Mouse (Mus musculus) right cerebral cortex, postnatal 4 days (tissue): Measurements from ENCODE around the gene Kap.
A peak's percentile ranks its signal among the peaks of the same experiment; 100 is the strongest.
"Not testable (repeated sequence)": the region's sequence is repeated elsewhere in the genome, so short reads cannot be mapped to it uniquely, and the experiment has no call there.

Source experiments
- DNase-seq: peaks from one replicate; pipeline ENCODE4 v3.0.0-alpha.2; 2022

The Kap gene

DNA sequence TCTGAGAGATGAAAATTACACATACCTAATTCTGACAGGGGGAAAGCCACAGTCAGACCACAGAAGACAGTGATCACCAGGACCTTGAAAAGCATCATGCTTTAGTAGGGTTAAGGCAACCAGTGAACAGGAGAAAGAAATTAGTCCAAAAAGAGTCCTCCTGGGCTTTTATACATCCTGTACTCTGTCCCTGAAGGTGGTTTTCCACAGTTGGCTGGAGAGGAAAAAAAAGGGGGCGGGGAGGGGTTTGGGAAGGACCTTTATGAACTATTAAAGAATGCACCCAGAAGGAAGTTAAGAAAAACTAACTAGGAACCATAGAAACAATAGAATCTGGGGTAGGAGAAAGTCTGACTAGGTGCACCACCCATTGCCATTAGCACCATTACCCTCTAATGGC, at the start of gene Kap:
Gene Kap (minus strand): TSS at position 237 of the 400 bp plus-strand sequence.
- DNase-seq: no peak

DNA sequence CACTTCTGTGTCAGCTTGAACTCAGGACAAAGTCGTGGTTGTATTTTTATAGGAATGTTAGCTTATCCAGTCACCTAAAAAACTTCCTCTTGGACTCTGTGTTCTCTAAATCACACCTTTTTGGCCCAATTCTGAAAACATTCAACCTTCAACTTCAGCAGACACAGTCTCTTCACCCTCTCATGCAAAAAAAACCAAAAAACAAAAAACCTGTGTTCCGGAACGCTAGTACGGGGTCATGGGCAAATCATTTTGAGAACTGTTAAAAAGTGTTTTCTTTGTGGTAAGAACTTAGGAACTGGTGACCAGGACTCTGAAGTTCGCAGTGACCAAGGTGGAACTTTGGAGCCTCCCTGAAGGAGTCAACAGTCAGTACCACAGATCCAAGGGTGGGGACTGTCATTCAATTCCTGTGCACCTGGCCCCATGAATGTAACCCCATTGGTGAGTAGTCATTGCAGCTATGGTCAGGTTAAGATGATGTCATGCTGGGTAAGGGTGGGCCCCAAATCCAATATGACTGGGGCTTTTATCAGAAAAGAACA, 32.4 kb upstream of the Kap start:
- no peak for DNase-seq

DNA sequence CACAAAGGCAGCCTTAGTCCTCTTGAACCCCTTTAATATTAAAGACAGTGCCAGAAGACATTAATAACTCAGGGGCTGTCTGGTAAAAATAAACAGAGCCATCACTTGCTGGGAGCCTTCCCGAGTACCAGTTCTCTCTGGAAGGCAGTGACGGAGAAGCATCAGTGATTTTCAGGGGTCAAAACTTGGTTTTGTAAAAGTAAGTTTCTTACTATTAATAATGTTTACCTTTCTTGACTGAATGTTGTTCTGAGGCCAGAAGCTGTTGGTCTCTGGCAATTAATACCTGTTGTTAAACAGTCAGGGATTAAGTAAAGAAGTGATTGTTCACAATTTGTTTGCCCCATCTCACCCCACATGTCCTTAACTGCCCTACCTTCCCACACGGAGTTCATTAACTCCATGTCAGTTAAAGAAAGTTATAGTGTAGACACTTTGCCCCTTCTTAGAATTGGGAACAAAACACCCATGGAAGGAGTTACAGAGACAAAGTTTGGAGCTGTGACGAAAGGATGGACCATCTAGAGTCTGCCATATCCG, 30.0 kb upstream of the Kap start:
- no peak for DNase-seq

DNA sequence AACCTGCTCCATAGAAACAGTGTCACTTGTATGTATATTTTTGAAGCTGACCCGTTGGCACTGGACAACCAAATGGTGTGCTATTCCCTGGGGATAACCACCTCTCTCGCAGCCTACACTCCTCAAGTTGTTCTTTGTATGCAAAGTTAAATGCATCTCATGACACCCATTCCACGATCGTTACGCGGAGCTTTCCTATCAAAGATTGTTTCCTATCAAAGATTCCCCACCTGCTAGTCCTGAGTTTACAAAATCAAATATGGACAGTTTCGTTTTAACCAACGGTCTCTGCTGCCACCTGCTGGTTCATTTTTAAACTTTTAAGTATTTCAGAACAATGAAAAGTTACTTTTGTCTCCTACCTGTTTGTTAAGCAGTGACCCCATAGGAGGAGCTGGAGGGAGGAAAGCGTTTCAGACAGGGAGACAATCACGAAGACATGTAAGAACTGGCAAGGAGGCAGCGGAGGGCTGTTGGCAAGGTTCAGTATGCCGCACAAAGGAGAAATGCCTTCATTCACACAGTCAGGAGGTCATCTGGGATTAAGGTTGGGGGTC, 22.4 kb upstream of the Kap start:
- peak; percentile 61 for DNase-seq

DNA sequence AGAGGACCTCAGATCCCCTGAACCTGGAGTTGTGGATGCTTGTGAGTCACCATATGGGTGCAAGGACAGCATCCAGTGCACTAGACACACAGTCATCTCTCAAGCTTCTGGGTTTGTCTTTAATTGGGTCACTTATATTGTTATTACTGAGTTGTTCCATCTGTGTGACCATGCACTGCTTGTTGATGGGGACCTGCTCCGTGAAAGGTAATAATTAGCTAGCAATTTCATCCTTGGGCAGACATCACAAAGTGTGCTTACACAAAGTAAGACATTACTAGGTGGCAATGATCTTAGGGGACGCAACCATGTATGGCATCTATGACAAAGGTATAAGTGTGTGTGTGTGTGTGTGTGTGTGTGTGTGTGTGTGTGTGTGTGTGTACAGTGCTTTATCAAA, 19.1 kb upstream of the Kap start:
- no peak for DNase-seq

DNA sequence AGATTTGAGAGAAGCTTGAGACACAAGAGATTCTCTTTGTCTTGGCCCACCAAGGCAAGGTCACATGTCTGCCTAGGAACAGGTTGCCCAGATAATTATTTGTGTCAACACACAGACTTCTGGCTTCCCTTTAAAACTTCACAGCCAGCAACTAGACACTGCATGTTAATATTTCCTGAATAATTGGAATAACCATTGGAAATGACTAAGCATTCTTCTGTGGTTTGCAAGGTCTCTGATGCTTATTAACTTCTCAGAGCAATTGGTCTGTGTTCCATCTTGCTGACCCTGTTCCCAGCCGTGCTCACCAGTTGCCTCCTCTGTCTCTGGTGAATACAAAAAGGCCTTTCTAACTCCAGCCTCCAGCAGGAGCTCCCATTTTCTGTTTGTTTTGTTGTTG, 17.6 kb upstream of the Kap start:
- no peak for DNase-seq

DNA sequence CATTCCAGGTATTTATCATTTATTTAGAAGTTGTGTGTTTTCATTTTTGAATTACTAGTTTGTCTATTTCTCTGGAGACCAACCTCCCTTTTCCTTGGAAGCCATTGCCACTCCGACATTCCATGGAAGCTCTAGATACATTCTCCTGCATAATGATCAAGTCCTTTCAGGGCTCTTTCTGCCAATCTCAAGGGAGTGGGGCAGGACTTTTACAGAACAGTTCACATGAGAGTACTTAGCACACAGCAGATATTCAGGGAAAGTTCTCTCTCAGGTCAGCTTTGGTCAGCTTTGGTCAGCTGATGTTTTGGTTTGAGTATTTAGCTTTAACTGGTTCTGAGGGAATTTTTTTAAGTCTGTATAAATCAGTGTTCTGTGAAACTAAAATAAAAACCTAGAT, 14.8 kb upstream of the Kap start:
- no peak for DNase-seq

DNA sequence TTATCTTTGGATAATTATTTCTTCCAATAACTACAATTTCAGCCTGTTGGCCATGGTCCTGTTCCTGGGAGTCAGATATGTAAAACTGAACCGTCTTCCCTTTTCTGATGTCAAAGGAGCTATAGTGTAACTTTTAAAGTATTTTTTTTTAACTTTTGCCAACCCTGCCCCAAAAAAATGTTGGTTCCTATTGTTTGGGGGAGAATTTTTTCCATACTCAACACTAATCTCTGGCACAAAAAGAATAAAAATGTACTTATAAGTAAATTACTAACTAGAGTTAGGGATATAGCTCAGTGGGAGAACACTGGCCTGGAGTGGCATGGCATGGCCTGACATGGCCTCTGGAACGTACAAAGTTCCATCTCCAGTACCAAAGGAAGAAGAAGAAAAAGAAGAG, 2.3 kb upstream of the Kap start:
- DNase-seq: no peak

DNA sequence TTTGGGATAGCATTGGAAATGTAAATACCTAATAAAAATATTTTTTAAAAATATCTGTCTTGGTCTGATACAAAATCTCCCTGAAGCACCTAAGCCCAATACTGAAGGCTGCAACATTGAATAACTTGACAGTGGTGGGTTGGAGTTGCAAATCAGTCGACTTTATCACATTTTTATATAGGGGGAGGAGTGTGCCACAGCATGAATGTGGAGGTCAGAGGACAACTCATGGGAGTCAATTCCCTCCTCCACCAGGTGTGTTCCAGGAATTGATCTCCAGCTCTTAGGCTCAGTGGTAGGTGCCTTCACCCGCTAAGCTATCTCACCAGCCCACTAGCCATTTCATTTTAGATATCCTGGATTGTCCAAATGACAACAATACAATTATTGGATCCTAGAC, 4.2 kb downstream of the Kap start:
- no peak for DNase-seq

DNA sequence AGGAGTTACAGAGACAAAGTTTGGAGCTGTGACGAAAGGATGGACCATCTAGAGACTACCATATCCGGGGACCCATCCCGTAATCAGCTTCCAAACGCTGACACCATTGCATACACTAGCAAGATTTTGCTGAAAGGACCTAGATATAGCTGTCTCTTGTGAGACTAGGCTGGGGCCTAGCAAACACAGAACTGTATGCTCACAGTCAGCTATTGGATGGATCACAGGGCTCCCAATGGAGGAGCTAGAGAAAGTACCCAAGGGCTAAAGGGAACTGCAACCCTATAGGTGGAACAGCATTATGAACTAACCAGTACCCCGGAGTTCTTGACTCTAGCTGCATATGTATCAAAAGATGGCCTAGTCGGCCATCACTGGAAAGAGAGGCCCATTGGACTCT, 4.7 kb downstream of the Kap start:
- DNase-seq: not testable (repeated sequence)

DNA sequence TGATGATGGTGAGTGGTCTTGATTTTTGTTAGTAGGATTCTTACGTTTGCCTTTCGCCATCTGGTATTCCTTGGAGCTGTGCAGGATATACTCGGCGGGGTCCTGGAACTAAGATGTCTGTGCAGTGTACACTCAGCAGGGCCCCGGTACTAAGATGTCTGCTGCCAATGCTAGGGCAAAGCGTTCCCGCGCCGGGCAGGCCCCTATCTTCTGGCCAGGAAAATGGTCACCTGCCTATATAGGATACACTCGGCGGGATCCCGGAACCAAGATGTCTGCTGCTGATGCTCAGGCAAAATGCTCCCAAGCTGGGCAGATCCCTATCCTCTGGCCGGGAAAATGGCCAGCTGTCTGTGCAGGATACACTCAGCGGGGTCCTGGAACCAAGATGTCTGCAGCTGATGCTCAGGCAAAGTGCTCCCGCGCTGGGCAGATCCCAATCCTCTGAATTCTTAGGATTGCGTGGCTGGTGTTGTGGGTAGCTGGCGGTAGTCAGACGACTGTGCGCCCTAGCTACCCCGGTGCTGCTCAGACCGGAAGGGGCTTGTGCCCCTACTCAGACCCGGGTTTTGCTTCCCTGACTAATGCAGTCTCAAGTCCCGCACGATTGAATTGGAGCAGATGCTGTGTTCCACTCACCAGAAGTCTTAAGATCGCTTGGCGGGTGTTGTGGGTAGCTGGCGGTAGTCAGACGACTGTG, 15.1 kb downstream of the Kap start:
- DNase-seq: not testable (repeated sequence)

DNA sequence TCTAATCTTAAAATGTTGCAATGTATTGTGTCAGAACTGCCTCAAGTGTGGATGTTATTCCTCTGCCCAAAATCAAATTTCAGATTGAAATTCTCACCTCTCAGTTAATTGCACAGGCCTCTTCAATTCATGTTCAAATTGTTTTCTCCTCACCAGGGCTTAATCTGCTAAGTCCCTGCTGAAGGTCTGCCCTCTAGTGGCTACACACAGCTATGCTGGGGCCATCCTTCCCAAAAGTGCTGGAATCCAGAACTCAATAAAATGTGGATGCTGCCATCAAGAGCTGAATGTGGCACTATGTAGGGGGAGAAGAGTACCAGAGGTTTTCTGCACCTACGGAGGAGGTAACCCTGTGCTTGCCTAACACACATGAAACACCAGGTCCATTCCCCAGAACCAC, 41.2 kb downstream of the Kap start:
- DNase-seq: peak; percentile 1
